In the genomic region with DNA sequence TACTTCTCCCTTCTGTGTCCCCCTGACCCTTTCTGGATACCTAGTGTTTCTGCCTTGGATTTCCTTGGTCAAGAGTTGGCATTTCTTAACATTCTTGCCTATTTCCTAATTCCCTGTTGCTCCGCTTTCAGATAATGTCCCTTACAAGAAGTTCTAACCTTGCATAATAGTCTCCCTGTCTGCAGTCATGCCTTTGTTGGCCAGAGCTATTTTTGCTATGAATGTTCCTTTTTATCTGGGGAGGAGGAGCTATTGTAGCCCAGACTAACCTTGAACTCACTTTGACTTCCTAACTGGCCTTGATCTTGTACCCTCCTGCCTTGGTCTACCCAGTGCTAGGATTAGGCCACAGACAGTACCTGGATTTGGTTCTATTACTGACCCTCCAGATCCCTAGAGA, we compare ENCODE assay signal across 20 mouse cellular contexts. TPM values are rescaled to one million over a fixed set of nuclear protein-coding genes. Genes with fewer than 3 reads are reported as not detected.
DNase-seq lines count a peak whose midpoint lies in the region; ATAC-seq lines count a peak whose summit lies in the region.
"Had no signal": no experiment of that assay in that cellular context is flagged by ENCODE, and none has a peak within 500 bp of the region (broad histone marks: within the 10 kb centered on the region; RNA-seq: fewer than 3 reads in every experiment).

No protein-coding gene starts in this region.

- WGBS in heart, embryonic 13.5 days = 66% methylated on average over 1 of the region's 1 CpGs
- 93% methylated on average over 1 of the region's 1 CpGs for WGBS in hindbrain, embryonic 10.5 days

- peaks cover 9% of the 10 kb centered on the region for H3K4me1 ChIP-seq in heart, embryonic 13.5 days
- H3K4me1 ChIP-seq in hindbrain, embryonic 10.5 days (replicated peaks) = peaks cover 4% of the 10 kb centered on the region
- H3K4me1 ChIP-seq: neural tube, embryonic 13.5 days had no signal

- H3K36me3 ChIP-seq in heart, embryonic 13.5 days = no peaks in the 10 kb centered on the region
- no peaks in the 10 kb centered on the region for H3K36me3 ChIP-seq in hindbrain, embryonic 10.5 days
- H3K36me3 ChIP-seq: forebrain, embryonic 15.5 days; hindbrain, embryonic 15.5 days; limb, embryonic 13.5 days; neural tube, embryonic 13.5 days had no signal

- peak; percentile 50 for DNase-seq in heart, adult 8-10 months (ENCODE audit: low spot score)
- no peak for DNase-seq in heart, postnatal 25 days (ENCODE audit: low spot score)
- peak; percentile 42 for DNase-seq in lung, postnatal 25 days (ENCODE audit: low spot score)
- no peak for DNase-seq in lung, postnatal 10 days
- DNase-seq in hindbrain, embryonic 10.5 days (ENCODE audit: low spot score) = no peak
- DNase-seq: B cell, adult 2 months; cerebellum, adult 11 months; cerebellum, postnatal 25 days; kidney, postnatal 14 days; lung, adult 18-20 months; spleen, adult 18-20 months; thymus, postnatal 14 days had no signal

- H3K27ac ChIP-seq in heart, embryonic 13.5 days (replicated peaks) = peak overlapping the region; percentile 77
- no peak overlapping the region for H3K27ac ChIP-seq in hindbrain, embryonic 10.5 days
- H3K27ac ChIP-seq: forebrain, embryonic 15.5 days; hindbrain, embryonic 15.5 days; limb, embryonic 13.5 days; neural tube, embryonic 13.5 days had no signal

- H3K4me2 ChIP-seq in heart, embryonic 13.5 days = peak overlapping the region; percentile 24; the same call in 1 of the 2 replicates
- H3K4me2 ChIP-seq: forebrain, embryonic 15.5 days; hindbrain, embryonic 15.5 days; limb, embryonic 13.5 days; neural tube, embryonic 13.5 days had no signal

- intact Hi-C loops in heart, postnatal 25 days (cut with DNase I) = loop anchor here (5.0 kb wide), 1 partner anchor 33 kb away; no protein-coding TSS in a partner anchor

- no peak overlapping the region for H3K4me3 ChIP-seq in heart, embryonic 13.5 days
- H3K4me3 ChIP-seq in hindbrain, embryonic 10.5 days = no peak overlapping the region
- H3K4me3 ChIP-seq: forebrain, embryonic 15.5 days; hindbrain, embryonic 15.5 days; limb, embryonic 13.5 days; neural tube, embryonic 13.5 days had no signal

- H3K9me3 ChIP-seq in heart, embryonic 13.5 days = no peaks in the 10 kb centered on the region; the same call in 1 of the 2 replicates
- peaks cover 5% of the 10 kb centered on the region; the same call in 1 of the 2 replicates for H3K9me3 ChIP-seq in hindbrain, embryonic 10.5 days
- H3K9me3 ChIP-seq: forebrain, embryonic 15.5 days; hindbrain, embryonic 15.5 days; neural tube, embryonic 13.5 days had no signal

- H3K27me3 ChIP-seq in heart, embryonic 13.5 days (replicated peaks) = no peaks in the 10 kb centered on the region; the same call in 1 of the 2 replicates
- H3K27me3 ChIP-seq in hindbrain, embryonic 10.5 days (ENCODE audit: insufficient read depth, poor library complexity, severe bottlenecking) = 0 out of 2 replicates have a peak, but pooled peaks cover 3% of the 10 kb centered on the region
- H3K27me3 ChIP-seq: forebrain, embryonic 15.5 days; limb, embryonic 13.5 days; neural tube, embryonic 13.5 days had no signal

- 0 out of 2 replicates have a peak overlapping the region, but pooled peaks have one; percentile 24 for H3K9ac ChIP-seq in heart, embryonic 13.5 days
- H3K9ac ChIP-seq: forebrain, embryonic 15.5 days; hindbrain, embryonic 15.5 days; limb, embryonic 13.5 days; neural tube, embryonic 13.5 days had no signal

- no peak for ATAC-seq in heart, embryonic 13.5 days (ENCODE audit: extremely low read depth, insufficient number of reproducible peaks, low FRiP score, low TSS enrichment)
- ATAC-seq in megakaryocyte progenitor cell, adult 5-6 weeks (replicated peaks; ENCODE audit: poor library complexity) = peak; percentile 69
- ATAC-seq in erythroid progenitor cell, adult 5-6 weeks (replicated peaks; ENCODE audit: low FRiP score, poor library complexity, severe bottlenecking) = no peak
- ATAC-seq: forebrain, embryonic 15.5 days; intestine, embryonic 16.5 days had no signal

RNA-seq across cellular contexts. Expression of a gene that starts 5.6 kb away (rescaled TPM):
- total RNA-seq in heart, adult 8-10 months (2022) = 100 to 1,000 TPM; 124 to 159 (median 130) TPM
- total RNA-seq in heart, postnatal 25 days (2021) = 100 to 1,000 TPM; 106 to 115 TPM
- 190 and 214 TPM in 2 replicates for polyA plus RNA-seq in heart, embryonic 13.5 days (2015; fragmentation: Nextera tagmentation; extraction: Ambion mirVana)
- 13.7 and 15.5 TPM in 2 replicates for total RNA-seq in megakaryocyte progenitor cell, adult 5-6 weeks (2015)
- 36.1 and 44.2 TPM in 2 replicates for total RNA-seq in megakaryocyte progenitor cell, adult 5-6 weeks (2017)
- 187 and 243 TPM in 2 replicates for polyA plus RNA-seq in hindbrain, embryonic 10.5 days (2016; fragmentation: Nextera tagmentation; extraction: Ambion mirVana)
- total RNA-seq in erythroid progenitor cell, adult 5-6 weeks (2015; ENCODE audit: low replicate concordance) = 0.42 and 1.8 TPM in 2 replicates
- 9.2 and 9.8 TPM in 2 replicates for total RNA-seq in erythroid progenitor cell, adult 5-6 weeks (2017; ENCODE audit: low replicate concordance)

RNA-seq across cellular contexts. Expression of a gene that starts 26.3 kb away (rescaled TPM):
- under 1 TPM in 2 of 4 experiments, not detected in 2; 0.38 to 0.65 TPM for total RNA-seq in heart, adult 8-10 months (2022)
- under 1 TPM in 1 of 2 experiments, not detected in 1; 0.22 TPM for total RNA-seq in heart, postnatal 25 days (2021)
- 0.13 and 0.37 TPM in 2 replicates for polyA plus RNA-seq in heart, embryonic 13.5 days (2015; fragmentation: Nextera tagmentation; extraction: Ambion mirVana)
- total RNA-seq in megakaryocyte progenitor cell, adult 5-6 weeks (2015) = 1.5 and 4.4 TPM in 2 replicates
- 1.3 and 3.2 TPM in 2 replicates for total RNA-seq in megakaryocyte progenitor cell, adult 5-6 weeks (2017)
- polyA plus RNA-seq in hindbrain, embryonic 10.5 days (2016; fragmentation: Nextera tagmentation; extraction: Ambion mirVana) = not detected in 2 replicates
- not detected in 2 replicates for total RNA-seq in erythroid progenitor cell, adult 5-6 weeks (2015; ENCODE audit: low replicate concordance)
- 1.1 TPM in 1 of 2 replicates, not detected in the other for total RNA-seq in erythroid progenitor cell, adult 5-6 weeks (2017; ENCODE audit: low replicate concordance)
- polyA plus RNA-seq: forebrain, embryonic 15.5 days; hindbrain, embryonic 15.5 days; neural tube, embryonic 13.5 days had no signal

RNA-seq across cellular contexts. Expression of a gene that starts 27.9 kb away (rescaled TPM):
- total RNA-seq in heart, adult 8-10 months (2022) = not detected
- total RNA-seq in heart, postnatal 25 days (2021) = not detected
- not detected in 2 replicates for polyA plus RNA-seq in heart, embryonic 13.5 days (2015; fragmentation: Nextera tagmentation; extraction: Ambion mirVana)
- not detected in 2 replicates for total RNA-seq in megakaryocyte progenitor cell, adult 5-6 weeks (2015)
- total RNA-seq in megakaryocyte progenitor cell, adult 5-6 weeks (2017) = not detected in 2 replicates
- 0.36 TPM in 1 of 2 replicates, not detected in the other for polyA plus RNA-seq in hindbrain, embryonic 10.5 days (2016; fragmentation: Nextera tagmentation; extraction: Ambion mirVana)
- total RNA-seq in erythroid progenitor cell, adult 5-6 weeks (2015; ENCODE audit: low replicate concordance) = not detected in 2 replicates
- total RNA-seq in erythroid progenitor cell, adult 5-6 weeks (2017; ENCODE audit: low replicate concordance) = not detected in 2 replicates

RNA-seq across cellular contexts. Expression of a gene that starts 37.2 kb away (rescaled TPM):
- 10 to 100 TPM; 10.7 to 13.5 (median 12.2) TPM for total RNA-seq in heart, adult 8-10 months (2022)
- 10 to 100 TPM in 1 of 2 experiments, 1 to 10 TPM in 1; 9.7 to 11.1 TPM for total RNA-seq in heart, postnatal 25 days (2021)
- polyA plus RNA-seq in heart, embryonic 13.5 days (2015; fragmentation: Nextera tagmentation; extraction: Ambion mirVana) = 16.3 and 18.0 TPM in 2 replicates
- 6.0 and 6.4 TPM in 2 replicates for total RNA-seq in megakaryocyte progenitor cell, adult 5-6 weeks (2015)
- 5.9 and 11.2 TPM in 2 replicates for total RNA-seq in megakaryocyte progenitor cell, adult 5-6 weeks (2017)
- polyA plus RNA-seq in hindbrain, embryonic 10.5 days (2016; fragmentation: Nextera tagmentation; extraction: Ambion mirVana) = 40.7 and 42.9 TPM in 2 replicates
- total RNA-seq in erythroid progenitor cell, adult 5-6 weeks (2015; ENCODE audit: low replicate concordance) = not detected in 2 replicates
- 0.26 and 3.5 TPM in 2 replicates for total RNA-seq in erythroid progenitor cell, adult 5-6 weeks (2017; ENCODE audit: low replicate concordance)

RNA-seq across cellular contexts. Expression of a gene that starts 45.1 kb away (rescaled TPM):
- total RNA-seq in heart, adult 8-10 months (2022) = 1 to 10 TPM in 1 of 4 experiments, under 1 TPM in 3; 0.44 to 1.8 (median 0.61) TPM
- under 1 TPM; 0.55 to 0.56 TPM for total RNA-seq in heart, postnatal 25 days (2021)
- polyA plus RNA-seq in heart, embryonic 13.5 days (2015; fragmentation: Nextera tagmentation; extraction: Ambion mirVana) = 0.19 and 0.23 TPM in 2 replicates
- 2.7 and 5.1 TPM in 2 replicates for total RNA-seq in megakaryocyte progenitor cell, adult 5-6 weeks (2015)
- 1.4 and 2.9 TPM in 2 replicates for total RNA-seq in megakaryocyte progenitor cell, adult 5-6 weeks (2017)
- 0.88 and 1.2 TPM in 2 replicates for polyA plus RNA-seq in hindbrain, embryonic 10.5 days (2016; fragmentation: Nextera tagmentation; extraction: Ambion mirVana)
- 0.42 and 1.1 TPM in 2 replicates for total RNA-seq in erythroid progenitor cell, adult 5-6 weeks (2015; ENCODE audit: low replicate concordance)
- total RNA-seq in erythroid progenitor cell, adult 5-6 weeks (2017; ENCODE audit: low replicate concordance) = 33.1 and 38.6 TPM in 2 replicates

Comparison
In these comparisons a context has a peak if more than half of its experiments do, and no peak if none do; other contexts are left out.
1. DNase-seq: peak in heart, adult 8-10 months (single experiment) and lung, postnatal 25 days (single experiment); none in heart, postnatal 25 days (single experiment), lung, postnatal 10 days (single experiment) and hindbrain, embryonic 10.5 days (single experiment).